Mouse (Mus musculus) embryonic facial prominence, embryonic 14.5 days (tissue): ENCODE results near the gene Celsr3. TPM values are rescaled to one million over a fixed set of nuclear protein-coding genes. Genes with fewer than 3 reads are reported as not detected.

Source experiments
- ATAC-seq: fragments of 200-750 bp; cut with Nextera tagmentation; 2 replicates; pipeline ENCODE4 v1.8.0; 2017; ENCODE audit warnings: low read depth, moderate number of reproducible peaks, moderate TSS enrichment
- DNase-seq: peaks from one replicate; pipeline ENCODE4 v3.0.0-alpha.2; 2015; ENCODE audit warnings: low spot score
- H3K27ac ChIP-seq: fragments of 300-500 bp; sonication (generic); replicated peaks from 2 replicates; pipeline ENCODE4 v1.5.1; 2014; ENCODE audit warnings: low read depth, mild to moderate bottlenecking, low read length, moderate library complexity
- H3K27me3 ChIP-seq: fragments of 300-500 bp; sonication (generic); replicated peaks from 2 replicates; pipeline ENCODE4 v1.6.1; 2014; ENCODE audit warnings: low read length; ENCODE audit not compliant: control insufficient read depth, insufficient read depth
- H3K36me3 ChIP-seq: fragments of 300-500 bp; sonication (generic); 2 replicates; pipeline ENCODE4 v1.6.1; 2014; ENCODE audit warnings: low read length, mixed read lengths; ENCODE audit not compliant: control insufficient read depth, insufficient read depth
- H3K4me1 ChIP-seq: fragments of 300-500 bp; sonication (generic); 2 replicates; pipeline ENCODE4 v1.6.1; 2014; ENCODE audit warnings: antibody characterized with exemption, low read length; ENCODE audit not compliant: control insufficient read depth, insufficient read depth
- H3K4me2 ChIP-seq: fragments of 300-500 bp; sonication (generic); 2 replicates; pipeline ENCODE4 v1.6.1; 2014; ENCODE audit warnings: low read depth, mild to moderate bottlenecking, low read length, moderate library complexity, mixed read lengths
- H3K4me3 ChIP-seq: fragments of 300-500 bp; sonication (generic); 2 replicates; pipeline ENCODE4 v1.5.1; 2014; ENCODE audit warnings: low read depth, mild to moderate bottlenecking, low read length
- H3K9ac ChIP-seq: fragments of 300-500 bp; sonication (generic); 2 replicates; pipeline ENCODE4 v1.6.1; 2014; ENCODE audit warnings: low read depth, mild to moderate bottlenecking, low read length, moderate library complexity, mixed read lengths
- H3K9me3 ChIP-seq: fragments of 300-500 bp; sonication (generic); 2 replicates; pipeline ENCODE4 v1.6.1; 2016; ENCODE audit warnings: low read length; ENCODE audit not compliant: control insufficient read depth
- WGBS: fragments of 180-500 bp; shearing (Covaris S2); extraction: QIAGEN DNeasy Blood & Tissue Kit; methylation state at CpG from one replicate; pipeline ENCODE4 v1.1.7; 2014; 5-methylcytosine and 5-hydroxymethylcytosine counted together
- microRNA-seq: library from miRNA; unstranded; fragments of <30 nt; microRNA quantifications from one replicate; pipeline ENCODE4, GENCODE M21; 2016; ENCODE audit warnings: borderline number of aligned reads
- polyA plus RNA-seq: library from polyadenylated mRNA; unstranded; fragments of >200 nt; fragmentation: Nextera tagmentation; extraction: Ambion mirVana; gene quantifications from 2 replicates; pipeline ENCODE4 v1.2.1, GENCODE M21; 2014

The Celsr3 gene
- polyA plus RNA-seq, 1 experiment from 2014 or later: 0.70 TPM

- peak; percentile 93 for ATAC-seq
- peak overlapping the region; percentile 62 for H3K9ac ChIP-seq
- 4% methylated on average over 25 of the region's 25 CpGs for WGBS
Observed at GRCm38 (mm10) chr9:108853635-108854240, 27.6 kb downstream of the Celsr3 start.

GRCm38 (mm10) chr9:108854241-108854696, 28.1 kb downstream of the Celsr3 start:
- H3K36me3 ChIP-seq: peaks cover 26% of the 10 kb centered on the region
- no peaks in the 10 kb centered on the region for H3K9me3 ChIP-seq
- no peaks in the 10 kb centered on the region for H3K27me3 ChIP-seq
- H3K4me1 ChIP-seq: peaks cover 16% of the 10 kb centered on the region
- DNase-seq (peak; percentile 95), ATAC-seq (peak; percentile 91)
- peak overlapping the region; percentile 55 for H3K4me2 ChIP-seq
- peak overlapping the region; percentile 76 for H3K27ac ChIP-seq
- under 1% methylated on average over 28 of the region's 28 CpGs for whole genome bisulfite sequencing
- H3K4me3 ChIP-seq: peak overlapping the region; percentile 51
- H3K9ac ChIP-seq: peak overlapping the region; percentile 62

More at GRCm38 (mm10) chr9:108853635-108854240, 27.6 kb downstream of the Celsr3 start:
- peak; percentile 97 for DNase-seq
- Histone ChIP-seq H3K27ac (peak overlapping the region; percentile 76), H3K36me3 (peaks cover 21% of the 10 kb centered on the region), H3K4me2 (peak overlapping the region; percentile 55), H3K4me1 (peaks cover 16% of the 10 kb centered on the region), H3K9me3 (no peaks in the 10 kb centered on the region), H3K4me3 (peak overlapping the region; percentile 51), H3K27me3 (no peaks in the 10 kb centered on the region)

- Histone ChIP-seq H3K4me3 (peak overlapping the region; percentile 51; the same call in 1 of the 2 replicates), H3K27me3 (no peaks in the 10 kb centered on the region), H3K27ac (no peak overlapping the region), H3K36me3 (peaks cover 31% of the 10 kb centered on the region), H3K9ac (no peak overlapping the region), H3K9me3 (no peaks in the 10 kb centered on the region), H3K4me1 (peaks cover 16% of the 10 kb centered on the region), H3K4me2 (peak overlapping the region; percentile 55)
- ATAC-seq (no peak), DNase-seq (no peak)
- WGBS: 55% methylated on average over 5 of the region's 5 CpGs
Observed at GRCm38 (mm10) chr9:108855335-108855734, 29.2 kb downstream of the Celsr3 start.

GRCm38 (mm10) chr9:108858792-108859527, 32.8 kb downstream of the Celsr3 start:
- no peak overlapping the region for H3K4me3 ChIP-seq
- no peak overlapping the region for H3K9ac ChIP-seq
- H3K4me2 ChIP-seq: no peak overlapping the region
- no peaks in the 10 kb centered on the region for H3K9me3 ChIP-seq
- H3K4me1 ChIP-seq: 0 out of 2 replicates have a peak, but pooled peaks cover 7% of the 10 kb centered on the region
- H3K27ac ChIP-seq: no peak overlapping the region
- peaks cover 47% of the 10 kb centered on the region for H3K36me3 ChIP-seq
- ATAC-seq (no peak), DNase-seq (no peak)
- H3K27me3 ChIP-seq: no peaks in the 10 kb centered on the region
- 71% methylated on average over 8 of the region's 8 CpGs for WGBS

Small RNAs within 50 kb of the gene (microRNA-seq; reads per million reads assigned to microRNA genes)
- not detected for gene Gm23156

Other genes with a start within 250 kb of the Celsr3 start
- 78.9 and 91.1 TPM in 2 replicates for gene Wdr6, start 247.6 kb upstream of the Celsr3 start, polyA plus RNA-seq
- gene P4htm, start 228.7 kb upstream of the Celsr3 start, polyA plus RNA-seq: 7.4 and 7.8 TPM in 2 replicates
- 36.4 and 39.5 TPM in 2 replicates for gene Arih2, start 176.9 kb upstream of the Celsr3 start, polyA plus RNA-seq
- 24.0 and 27.1 TPM in 2 replicates for gene Slc25a20, start 164.2 kb upstream of the Celsr3 start, polyA plus RNA-seq
- gene Prkar2a, start 137.0 kb upstream of the Celsr3 start, polyA plus RNA-seq: 35.3 and 36.0 TPM in 2 replicates
- 74.7 and 103 TPM in 2 replicates for gene Ip6k2, start 42.5 kb upstream of the Celsr3 start, polyA plus RNA-seq
- 12.2 and 16.8 TPM in 2 replicates for gene Nckipsd, start 18.0 kb upstream of the Celsr3 start, polyA plus RNA-seq
- gene Slc26a6, start 27.0 kb downstream of the Celsr3 start, polyA plus RNA-seq: 14.3 and 15.4 TPM in 2 replicates
- not detected in 2 replicates for gene Tmem89, start 88.3 kb downstream of the Celsr3 start, polyA plus RNA-seq
- gene Uqcrc1, start 110.3 kb downstream of the Celsr3 start, polyA plus RNA-seq: 454 and 456 TPM in 2 replicates
- gene Col7a1, start 127.3 kb downstream of the Celsr3 start, polyA plus RNA-seq: 17.4 and 22.0 TPM in 2 replicates
- gene Ucn2, start 159.7 kb downstream of the Celsr3 start, polyA plus RNA-seq: 0.64 and 1.3 TPM in 2 replicates
- 7.4 TPM in 2 replicates for gene Pfkfb4, start 165.5 kb downstream of the Celsr3 start, polyA plus RNA-seq
- 81.7 and 90.0 TPM in 2 replicates for gene Shisa5, start 212.2 kb downstream of the Celsr3 start, polyA plus RNA-seq
- 15.5 and 17.6 TPM in 2 replicates for gene Trex1, start 233.4 kb downstream of the Celsr3 start, polyA plus RNA-seq
- 19.5 and 25.0 TPM in 2 replicates for gene Atrip, start 247.8 kb downstream of the Celsr3 start, polyA plus RNA-seq